Mouse (Mus musculus) lung, adult 2 months (tissue): ENCODE results near the gene Hdac9.
"Not testable (repeated sequence)": the region's sequence is repeated elsewhere in the genome, so short reads cannot be mapped to it uniquely, and the experiment has no call there.

Source experiments
- CTCF ChIP-seq: fragments of 200-500 bp; IDR thresholded peaks from 2 replicates; pipeline ENCODE4 v1.5.1; 2011; ENCODE audit warnings: mild to moderate bottlenecking, low read length, control low read depth; ENCODE audit not compliant: insufficient read depth
- POLR2A ChIP-seq: fragments of 200-500 bp; IDR thresholded peaks from 2 replicates; pipeline ENCODE4 v1.6.1; 2011; ENCODE audit warnings: low read depth, mild to moderate bottlenecking, control low read depth, low read length, borderline replicate concordance; ENCODE audit errors: extremely low read depth

DNA sequence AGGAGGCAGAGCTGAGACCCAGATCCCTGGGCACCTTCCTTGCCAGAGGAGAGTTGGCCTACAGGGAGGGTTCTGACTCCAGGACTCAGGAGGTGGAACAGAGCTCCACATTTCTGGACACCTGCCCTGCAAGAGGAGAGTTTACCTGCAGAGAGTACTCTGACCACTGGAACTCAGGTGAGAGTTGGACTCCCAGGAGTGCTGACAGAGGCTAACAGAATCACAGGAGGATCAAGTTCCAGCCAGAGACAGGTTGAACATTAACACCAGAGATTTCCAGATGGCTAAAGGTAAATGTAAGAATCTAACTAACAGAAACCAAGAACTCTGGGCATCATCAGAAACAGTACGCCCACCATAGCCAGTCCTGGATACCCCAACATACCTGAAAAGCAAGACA lies 907.1 kb downstream of the Hdac9 start:
- TF ChIP-seq POLR2A, CTCF: not testable (repeated sequence)
